Mouse (Mus musculus) 3T3-L1 (cell line): Measurements from ENCODE around the gene Mok.

ENCODE experiments used
- DNase-seq: peaks from one replicate; pipeline ENCODE4 v3.0.0-alpha.2; 2015; ENCODE audit warnings: low read depth, low spot score

The Mok gene

GRCm38 (mm10) chr12:110813132-110813531, 27.6 kb downstream of the Mok start:
- no peak for DNase-seq

- no peak for DNase-seq
These were observed 31.9 kb downstream of the Mok start for GRCm38 (mm10) chr12:110808848-110809247.

- no peak for DNase-seq
These were observed 32.3 kb downstream of the Mok start for GRCm38 (mm10) chr12:110808430-110808829.

- peak; percentile 9 for DNase-seq
These were observed 34.3 kb downstream of the Mok start for GRCm38 (mm10) chr12:110806301-110806970.

GRCm38 (mm10) chr12:110804261-110804660, 36.5 kb downstream of the Mok start:
- DNase-seq: no peak

- DNase-seq: no peak
These were observed 38.0 kb downstream of the Mok start for GRCm38 (mm10) chr12:110802674-110803297.

GRCm38 (mm10) chr12:110801876-110802464, 38.8 kb downstream of the Mok start:
- DNase-seq: no peak

- no peak for DNase-seq
These were observed 41.5 kb downstream of the Mok start for GRCm38 (mm10) chr12:110799226-110799625.

GRCm38 (mm10) chr12:110797842-110798431, 42.8 kb downstream of the Mok start:
- DNase-seq: peak; percentile 81

GRCm38 (mm10) chr12:110797202-110797601, 43.5 kb downstream of the Mok start:
- DNase-seq: peak; percentile 14

GRCm38 (mm10) chr12:110796748-110797147, 44.0 kb downstream of the Mok start:
- DNase-seq: no peak

- DNase-seq: no peak
These were observed 45.7 kb downstream of the Mok start for GRCm38 (mm10) chr12:110795035-110795434.

- no peak for DNase-seq
These were observed 49.7 kb downstream of the Mok start for GRCm38 (mm10) chr12:110791026-110791425.

- no peak for DNase-seq
These were observed 50.2 kb downstream of the Mok start for GRCm38 (mm10) chr12:110790580-110790979.

- no peak for DNase-seq
These were observed 54.5 kb downstream of the Mok start for GRCm38 (mm10) chr12:110786243-110786642.

GRCm38 (mm10) chr12:110784211-110784610, 56.5 kb downstream of the Mok start:
- no peak for DNase-seq

- no peak for DNase-seq
These were observed 58.5 kb downstream of the Mok start for GRCm38 (mm10) chr12:110782278-110782677.

- no peak for DNase-seq
These were observed 59.6 kb downstream of the Mok start for GRCm38 (mm10) chr12:110781181-110781580.

- DNase-seq: no peak
These were observed 61.4 kb downstream of the Mok start for GRCm38 (mm10) chr12:110779296-110779695.

- DNase-seq: no peak
These were observed 62.9 kb downstream of the Mok start for GRCm38 (mm10) chr12:110777853-110778252.

- DNase-seq: peak; percentile 11
These were observed 64.9 kb downstream of the Mok start for GRCm38 (mm10) chr12:110775628-110776426.

- DNase-seq: no peak
These were observed 68.8 kb downstream of the Mok start for GRCm38 (mm10) chr12:110771961-110772360.
